Mouse (Mus musculus) kidney, embryonic 14.5 days (tissue): ENCODE measurements around the gene Nrl. TPM values are rescaled to one million over a fixed set of nuclear protein-coding genes. Genes with fewer than 3 reads are reported as not detected.

Source experiments
- ATAC-seq: fragments of 200-750 bp; cut with Nextera tagmentation; 2 replicates; pipeline ENCODE4 v1.8.0; 2017; ENCODE audit warnings: moderate number of reproducible peaks, mild to moderate bottlenecking, moderate TSS enrichment, moderate library complexity; ENCODE audit not compliant: low FRiP score, low TSS enrichment
- H3K27ac ChIP-seq: fragments of 300-500 bp; sonication (generic); 2 replicates; pipeline ENCODE4 v1.5.1; 2014; ENCODE audit warnings: low read depth, mild to moderate bottlenecking, low read length, moderate library complexity, mixed read lengths
- H3K27me3 ChIP-seq: fragments of 300-500 bp; sonication (generic); 2 replicates; pipeline ENCODE4 v1.6.1; 2014; ENCODE audit warnings: mild to moderate bottlenecking, low read length; ENCODE audit not compliant: control insufficient read depth, insufficient read depth
- H3K36me3 ChIP-seq: fragments of 300-500 bp; sonication (generic); 2 replicates; pipeline ENCODE4 v1.6.1; 2014; ENCODE audit warnings: low read length, mixed read lengths; ENCODE audit not compliant: control insufficient read depth, insufficient read depth
- H3K4me1 ChIP-seq: fragments of 300-500 bp; sonication (generic); 2 replicates; pipeline ENCODE4 v1.6.1; 2014; ENCODE audit warnings: low read length, mixed read lengths; ENCODE audit not compliant: control insufficient read depth, insufficient read depth
- H3K4me2 ChIP-seq: fragments of 300-500 bp; sonication (generic); replicated peaks from 2 replicates; pipeline ENCODE4 v1.6.1; 2014; ENCODE audit warnings: low read depth, mild to moderate bottlenecking, low read length
- H3K4me3 ChIP-seq: fragments of 300-500 bp; sonication (generic); 2 replicates; pipeline ENCODE4 v1.5.1; 2014; ENCODE audit warnings: mild to moderate bottlenecking, low read length
- H3K9ac ChIP-seq: fragments of 300-500 bp; sonication (generic); 2 replicates; pipeline ENCODE4 v1.6.1; 2014; ENCODE audit warnings: low read depth, mild to moderate bottlenecking, low read length, moderate library complexity
- H3K9me3 ChIP-seq: fragments of 300-500 bp; sonication (generic); 2 replicates; pipeline ENCODE4 v1.6.1; 2016; ENCODE audit warnings: low read length; ENCODE audit not compliant: control insufficient read depth
- whole genome bisulfite sequencing: fragments of 180-500 bp; shearing (Covaris S2); extraction: QIAGEN DNeasy Blood & Tissue Kit; methylation state at CpG from one replicate; pipeline ENCODE4 v1.1.7; 2014; 5-methylcytosine and 5-hydroxymethylcytosine counted together
- polyA plus RNA-seq: library from polyadenylated mRNA; unstranded; fragments of >200 nt; fragmentation: Nextera tagmentation; extraction: Ambion mirVana; gene quantifications from 2 replicates; pipeline ENCODE4 v1.2.1, GENCODE M21; 2014

Nrl gene
- polyA plus RNA-seq, 1 experiment from 2014 or later, result not detected

- Histone ChIP-seq H3K4me2 (peak overlapping the region; percentile 83), H3K4me1 (peaks cover 6% of the 10 kb centered on the region; the same call in 1 of the 2 replicates), H3K9me3 (no peaks in the 10 kb centered on the region), H3K4me3 (peak overlapping the region; percentile 61; the same call in 1 of the 2 replicates), H3K27ac (peak overlapping the region; percentile 98; the same call in 1 of the 2 replicates), H3K9ac (peak overlapping the region; percentile 74; the same call in 1 of the 2 replicates), H3K36me3 (peaks cover 9% of the 10 kb centered on the region), H3K27me3 (no peaks in the 10 kb centered on the region)
- 57% methylated on average over 6 of the region's 6 CpGs for WGBS
- no peak for ATAC-seq
These were observed 34.1 kb upstream of the Nrl start for GRCm38 (mm10) chr14:55558740-55559448.

GRCm38 (mm10) chr14:55557587-55557986 is 32.8 kb upstream of the Nrl start:
- H3K27me3 ChIP-seq, result no peaks in the 10 kb centered on the region
- H3K4me1 ChIP-seq, result peaks cover 6% of the 10 kb centered on the region; the same call in 1 of the 2 replicates
- ATAC-seq, result no peak
- no peaks in the 10 kb centered on the region for H3K9me3 ChIP-seq
- peak overlapping the region; percentile 66; the same call in 1 of the 2 replicates for H3K27ac ChIP-seq
- H3K36me3 ChIP-seq, result no peaks in the 10 kb centered on the region; the same call in 1 of the 2 replicates
- no peak overlapping the region; the same call in 1 of the 2 replicates for H3K9ac ChIP-seq
- WGBS, result 88% methylated on average over 3 of the region's 3 CpGs
- H3K4me2 ChIP-seq, result no peak overlapping the region
- H3K4me3 ChIP-seq, result no peak overlapping the region

GRCm38 (mm10) chr14:55557003-55557402 is 32.2 kb upstream of the Nrl start:
- H3K27me3 ChIP-seq, result no peaks in the 10 kb centered on the region

GRCm38 (mm10) chr14:55555788-55556187 is 31.0 kb upstream of the Nrl start:
- H3K36me3 ChIP-seq, result no peaks in the 10 kb centered on the region
- no peak overlapping the region for H3K4me3 ChIP-seq
- ATAC-seq, result no peak
- H3K27ac ChIP-seq, result no peak overlapping the region
- H3K9me3 ChIP-seq, result no peaks in the 10 kb centered on the region
- H3K9ac ChIP-seq, result no peak overlapping the region
- H3K4me1 ChIP-seq, result no peaks in the 10 kb centered on the region; the same call in 1 of the 2 replicates
- H3K27me3 ChIP-seq, result no peaks in the 10 kb centered on the region
- WGBS, result 89% methylated on average over 3 of the region's 3 CpGs
- H3K4me2 ChIP-seq, result no peak overlapping the region

More at GRCm38 (mm10) chr14:55557003-55557402, 32.2 kb upstream of the Nrl start:
- 25% methylated on average over 5 of the region's 5 CpGs for WGBS
- Histone ChIP-seq H3K9ac (no peak overlapping the region), H3K36me3 (no peaks in the 10 kb centered on the region), H3K27ac (peak overlapping the region; percentile 66; the same call in 1 of the 2 replicates), H3K9me3 (no peaks in the 10 kb centered on the region), H3K4me2 (no peak overlapping the region; the same call in 1 of the 2 replicates), H3K4me1 (peaks cover 5% of the 10 kb centered on the region; the same call in 1 of the 2 replicates), H3K4me3 (no peak overlapping the region)
- no peak for ATAC-seq

- H3K4me2 ChIP-seq, result no peak overlapping the region
- no peak for ATAC-seq
- peaks cover 7% of the 10 kb centered on the region for H3K36me3 ChIP-seq
- H3K27me3 ChIP-seq, result no peaks in the 10 kb centered on the region
- H3K4me3 ChIP-seq, result no peak overlapping the region
- no peaks in the 10 kb centered on the region for H3K9me3 ChIP-seq
- no peak overlapping the region for H3K27ac ChIP-seq
- no peak overlapping the region for H3K9ac ChIP-seq
- H3K4me1 ChIP-seq, result no peaks in the 10 kb centered on the region; the same call in 1 of the 2 replicates
These were observed 29.9 kb upstream of the Nrl start for GRCm38 (mm10) chr14:55554635-55555034.

- H3K27me3 ChIP-seq, result no peaks in the 10 kb centered on the region
- no peak overlapping the region for H3K4me3 ChIP-seq
- H3K4me2 ChIP-seq, result no peak overlapping the region
- no peak overlapping the region for H3K27ac ChIP-seq
- H3K36me3 ChIP-seq, result peaks cover 35% of the 10 kb centered on the region
- no peak overlapping the region for H3K9ac ChIP-seq
- H3K4me1 ChIP-seq, result no peaks in the 10 kb centered on the region
- no peak for ATAC-seq
- WGBS, result 92% methylated on average over 8 of the region's 8 CpGs
- H3K9me3 ChIP-seq, result no peaks in the 10 kb centered on the region
These were observed 27.0 kb upstream of the Nrl start for GRCm38 (mm10) chr14:55551794-55552193.

GRCm38 (mm10) chr14:55551347-55551746 is 26.6 kb upstream of the Nrl start:
- WGBS, result 64% methylated on average over 5 of the region's 5 CpGs
- Histone ChIP-seq H3K27me3 (no peaks in the 10 kb centered on the region), H3K4me3 (no peak overlapping the region), H3K27ac (no peak overlapping the region), H3K36me3 (peaks cover 40% of the 10 kb centered on the region), H3K4me1 (no peaks in the 10 kb centered on the region), H3K9ac (no peak overlapping the region), H3K9me3 (no peaks in the 10 kb centered on the region), H3K4me2 (no peak overlapping the region)
- no peak for ATAC-seq

- Histone ChIP-seq H3K4me2 (no peak overlapping the region), H3K36me3 (peaks cover 52% of the 10 kb centered on the region), H3K4me3 (no peak overlapping the region), H3K4me1 (no peaks in the 10 kb centered on the region), H3K27ac (no peak overlapping the region), H3K27me3 (no peaks in the 10 kb centered on the region), H3K9me3 (no peaks in the 10 kb centered on the region), H3K9ac (no peak overlapping the region)
- 89% methylated on average over 6 of the region's 6 CpGs for WGBS
- no peak for ATAC-seq
These were observed 25.4 kb upstream of the Nrl start for GRCm38 (mm10) chr14:55550191-55550590.

GRCm38 (mm10) chr14:55544334-55544733 is 19.6 kb upstream of the Nrl start:
- no peak overlapping the region for H3K4me3 ChIP-seq
- no peak overlapping the region for H3K27ac ChIP-seq
- no peak for ATAC-seq
- H3K36me3 ChIP-seq, result peaks cover 68% of the 10 kb centered on the region
- H3K27me3 ChIP-seq, result no peaks in the 10 kb centered on the region
- H3K4me1 ChIP-seq, result peaks cover 11% of the 10 kb centered on the region
- WGBS, result 87% methylated on average over 9 of the region's 9 CpGs
- no peak overlapping the region for H3K4me2 ChIP-seq
- H3K9me3 ChIP-seq, result no peaks in the 10 kb centered on the region
- H3K9ac ChIP-seq, result no peak overlapping the region
